Mouse (Mus musculus): ENCODE results near the gene Rps12. TPM values are rescaled to one million over a fixed set of nuclear protein-coding genes. Genes with fewer than 3 reads are reported as not detected.

The Rps12 gene
- polyA plus RNA-seq (2015; fragmentation: Nextera tagmentation; extraction: Ambion mirVana): 83.7 and 87.4 TPM in 2 replicates

GRCm38 (mm10) chr10:23787062-23787821 is at the start of gene Rps12:
Rps12 (minus strand) TSS chr10:23787275.
- no peaks in the 10 kb centered on the region for H3K9me3 ChIP-seq (replicated peaks; ENCODE audit: control insufficient read depth, low read length, poor library complexity, severe bottlenecking)
- H3K4me2 ChIP-seq (ENCODE audit: low read length): peak within 1 kb of the TSS; percentile 98
- ATAC-seq: peak; percentile 99
- H3K4me3 ChIP-seq (ENCODE audit: low read depth, low read length): peak within 1 kb of the TSS; percentile 84
- no peaks in the 10 kb centered on the region for H3K27me3 ChIP-seq (ENCODE audit: control insufficient read depth, insufficient read depth, low read depth, low read length)
- peak within 1 kb of the TSS; percentile 91 for H3K9ac ChIP-seq (ENCODE audit: low read depth, low read length)
- peaks cover 20% of the 10 kb centered on the region for H3K4me1 ChIP-seq (ENCODE audit: control insufficient read depth, insufficient read depth, low read length)
- peak within 1 kb of the TSS; percentile 74 for H3K27ac ChIP-seq (ENCODE audit: low read length)
- under 1% methylated on average over 51 of the region's 51 CpGs for WGBS
- H3K36me3 ChIP-seq (ENCODE audit: control insufficient read depth, insufficient read depth, low read length): peaks cover 7% of the 10 kb centered on the region

- Histone ChIP-seq H3K9ac (ENCODE audit: low read depth, low read length) (no peak overlapping the region), H3K36me3 (ENCODE audit: control insufficient read depth, insufficient read depth, low read length) (no peaks in the 10 kb centered on the region), H3K4me1 (ENCODE audit: control insufficient read depth, insufficient read depth, low read length) (no peaks in the 10 kb centered on the region), H3K4me3 (ENCODE audit: low read depth, low read length) (no peak overlapping the region), H3K27me3 (ENCODE audit: control insufficient read depth, insufficient read depth, low read depth, low read length) (no peaks in the 10 kb centered on the region), H3K9me3 (replicated peaks; ENCODE audit: control insufficient read depth, low read length, poor library complexity, severe bottlenecking) (no peaks in the 10 kb centered on the region), H3K4me2 (ENCODE audit: low read length) (no peak overlapping the region), H3K27ac (ENCODE audit: low read length) (no peak overlapping the region)
- ATAC-seq: no peak
- 82% methylated on average over 9 of the region's 9 CpGs for WGBS
Observed at GRCm38 (mm10) chr10:23836003-23836964, 49.2 kb upstream of the Rps12 start.

GRCm38 (mm10) chr10:23826516-23826915 is 39.4 kb upstream of the Rps12 start:
- no peaks in the 10 kb centered on the region for H3K4me1 ChIP-seq (ENCODE audit: control insufficient read depth, insufficient read depth, low read length)
- 91% methylated on average over 7 of the region's 7 CpGs for WGBS
- H3K9me3 ChIP-seq (replicated peaks; ENCODE audit: control insufficient read depth, low read length, poor library complexity, severe bottlenecking): no peaks in the 10 kb centered on the region
- no peak for ATAC-seq
- H3K27ac ChIP-seq (ENCODE audit: low read length): no peak overlapping the region
- H3K4me2 ChIP-seq (ENCODE audit: low read length): no peak overlapping the region
- peaks cover 29% of the 10 kb centered on the region for H3K36me3 ChIP-seq (ENCODE audit: control insufficient read depth, insufficient read depth, low read length)
- no peaks in the 10 kb centered on the region for H3K27me3 ChIP-seq (ENCODE audit: control insufficient read depth, insufficient read depth, low read depth, low read length)
- no peak overlapping the region for H3K9ac ChIP-seq (ENCODE audit: low read depth, low read length)
- no peak overlapping the region for H3K4me3 ChIP-seq (ENCODE audit: low read depth, low read length)

GRCm38 (mm10) chr10:23816241-23816640 is 29.2 kb upstream of the Rps12 start:
- Histone ChIP-seq H3K27ac (ENCODE audit: low read length) (no peak overlapping the region), H3K9ac (ENCODE audit: low read depth, low read length) (no peak overlapping the region), H3K4me1 (ENCODE audit: control insufficient read depth, insufficient read depth, low read length) (no peaks in the 10 kb centered on the region), H3K4me3 (ENCODE audit: low read depth, low read length) (no peak overlapping the region), H3K9me3 (replicated peaks; ENCODE audit: control insufficient read depth, low read length, poor library complexity, severe bottlenecking) (no peaks in the 10 kb centered on the region), H3K4me2 (ENCODE audit: low read length) (no peak overlapping the region), H3K36me3 (ENCODE audit: control insufficient read depth, insufficient read depth, low read length) (0 out of 2 replicates have a peak, but pooled peaks cover 2% of the 10 kb centered on the region), H3K27me3 (ENCODE audit: control insufficient read depth, insufficient read depth, low read depth, low read length) (no peaks in the 10 kb centered on the region)
- ATAC-seq: no peak
- 94% methylated on average over 7 of the region's 7 CpGs for WGBS

- H3K4me2 ChIP-seq (ENCODE audit: low read length): no peak overlapping the region
- no peak overlapping the region for H3K4me3 ChIP-seq (ENCODE audit: low read depth, low read length)
- WGBS: 56% methylated on average over 1 of the region's 1 CpGs
- H3K36me3 ChIP-seq (ENCODE audit: control insufficient read depth, insufficient read depth, low read length): peaks cover 2% of the 10 kb centered on the region; the same call in 1 of the 2 replicates
- no peak overlapping the region for H3K9ac ChIP-seq (ENCODE audit: low read depth, low read length)
- no peaks in the 10 kb centered on the region for H3K9me3 ChIP-seq (replicated peaks; ENCODE audit: control insufficient read depth, low read length, poor library complexity, severe bottlenecking)
- peak; percentile 44; the same call in 1 of the 2 replicates for ATAC-seq
- H3K27me3 ChIP-seq (ENCODE audit: control insufficient read depth, insufficient read depth, low read depth, low read length): no peaks in the 10 kb centered on the region
- H3K27ac ChIP-seq (ENCODE audit: low read length): no peak overlapping the region
- no peaks in the 10 kb centered on the region for H3K4me1 ChIP-seq (ENCODE audit: control insufficient read depth, insufficient read depth, low read length)
Observed at GRCm38 (mm10) chr10:23815168-23815567, 28.1 kb upstream of the Rps12 start.

- H3K27ac ChIP-seq (ENCODE audit: low read length): no peak overlapping the region
- WGBS: 38% methylated on average over 11 of the region's 11 CpGs
- ATAC-seq: no peak; the same call in 1 of the 2 replicates
- H3K9ac ChIP-seq (ENCODE audit: low read depth, low read length): no peak overlapping the region
- H3K4me1 ChIP-seq (ENCODE audit: control insufficient read depth, insufficient read depth, low read length): no peaks in the 10 kb centered on the region
- H3K4me2 ChIP-seq (ENCODE audit: low read length): no peak overlapping the region
- H3K36me3 ChIP-seq (ENCODE audit: control insufficient read depth, insufficient read depth, low read length): no peaks in the 10 kb centered on the region; the same call in 1 of the 2 replicates
- H3K4me3 ChIP-seq (ENCODE audit: low read depth, low read length): no peak overlapping the region
- H3K9me3 ChIP-seq (replicated peaks; ENCODE audit: control insufficient read depth, low read length, poor library complexity, severe bottlenecking): no peaks in the 10 kb centered on the region
- H3K27me3 ChIP-seq (ENCODE audit: control insufficient read depth, insufficient read depth, low read depth, low read length): no peaks in the 10 kb centered on the region
Observed at GRCm38 (mm10) chr10:23812852-23813766, 26.0 kb upstream of the Rps12 start.

GRCm38 (mm10) chr10:23812438-23812759 is 25.3 kb upstream of the Rps12 start:
- Histone ChIP-seq H3K36me3 (ENCODE audit: control insufficient read depth, insufficient read depth, low read length) (no peaks in the 10 kb centered on the region; the same call in 1 of the 2 replicates), H3K27ac (ENCODE audit: low read length) (no peak overlapping the region), H3K4me2 (ENCODE audit: low read length) (no peak overlapping the region), H3K27me3 (ENCODE audit: control insufficient read depth, insufficient read depth, low read depth, low read length) (no peaks in the 10 kb centered on the region), H3K9me3 (replicated peaks; ENCODE audit: control insufficient read depth, low read length, poor library complexity, severe bottlenecking) (no peaks in the 10 kb centered on the region), H3K4me1 (ENCODE audit: control insufficient read depth, insufficient read depth, low read length) (no peaks in the 10 kb centered on the region), H3K9ac (ENCODE audit: low read depth, low read length) (no peak overlapping the region), H3K4me3 (ENCODE audit: low read depth, low read length) (no peak overlapping the region)
- ATAC-seq: 0 out of 2 replicates have a peak, but pooled peaks have one; percentile 33

GRCm38 (mm10) chr10:23811635-23812437 is 24.8 kb upstream of the Rps12 start:
- no peaks in the 10 kb centered on the region; the same call in 1 of the 2 replicates for H3K36me3 ChIP-seq (ENCODE audit: control insufficient read depth, insufficient read depth, low read length)
- no peak overlapping the region for H3K9ac ChIP-seq (ENCODE audit: low read depth, low read length)
- no peaks in the 10 kb centered on the region for H3K4me1 ChIP-seq (ENCODE audit: control insufficient read depth, insufficient read depth, low read length)
- ATAC-seq: 0 out of 2 replicates have a peak, but pooled peaks have one; percentile 49
- no peaks in the 10 kb centered on the region for H3K9me3 ChIP-seq (replicated peaks; ENCODE audit: control insufficient read depth, low read length, poor library complexity, severe bottlenecking)
- H3K4me2 ChIP-seq (ENCODE audit: low read length): no peak overlapping the region
- no peaks in the 10 kb centered on the region for H3K27me3 ChIP-seq (ENCODE audit: control insufficient read depth, insufficient read depth, low read depth, low read length)
- 78% methylated on average over 9 of the region's 12 CpGs for WGBS
- H3K27ac ChIP-seq (ENCODE audit: low read length): no peak overlapping the region
- H3K4me3 ChIP-seq (ENCODE audit: low read depth, low read length): no peak overlapping the region

All from midbrain, embryonic 16.5 days (tissue).